Comparison of ENCODE assay signal across 28 mouse cellular contexts in the genomic region with DNA sequence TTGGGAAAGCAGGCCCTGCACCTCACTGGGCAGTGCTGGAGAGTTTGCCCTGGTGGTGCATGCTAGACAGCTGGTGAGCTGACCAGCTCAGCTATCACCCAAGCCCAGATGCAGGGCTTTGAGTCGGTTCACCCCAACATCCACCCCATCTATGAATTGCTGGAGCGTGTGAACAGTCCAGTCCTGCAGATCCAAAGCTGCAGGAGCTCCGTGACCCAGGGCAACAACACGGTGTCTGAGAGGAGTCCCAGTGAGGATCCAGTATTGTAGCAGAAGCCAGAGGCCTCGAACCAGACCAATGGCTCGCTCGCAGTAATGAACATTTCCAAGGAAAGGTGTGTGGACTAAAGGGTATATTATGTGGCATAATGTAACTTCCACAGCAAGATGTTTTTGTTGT.
"Had no signal": no experiment of that assay in that cellular context is flagged by ENCODE, and none has a peak within 500 bp of the region (broad histone marks: within the 10 kb centered on the region; RNA-seq: fewer than 3 reads in every experiment).

No protein-coding gene starts in this region.

- H3K9ac ChIP-seq: embryonic facial prominence, embryonic 12.5 days; embryonic facial prominence, embryonic 13.5 days; embryonic facial prominence, embryonic 15.5 days; forebrain, embryonic 12.5 days; forebrain, embryonic 13.5 days; forebrain, embryonic 15.5 days; forebrain, postnatal 0 days had no signal

- H3K27ac ChIP-seq: embryonic facial prominence, embryonic 10.5 days; embryonic facial prominence, embryonic 12.5 days; embryonic facial prominence, embryonic 13.5 days; embryonic facial prominence, embryonic 15.5 days; forebrain, embryonic 10.5 days; forebrain, embryonic 12.5 days; forebrain, embryonic 13.5 days; forebrain, embryonic 15.5 days; gastrocnemius, adult 2 months; heart, adult 2 months had no signal

- H3K9me3 ChIP-seq: embryonic facial prominence, embryonic 10.5 days; embryonic facial prominence, embryonic 12.5 days; embryonic facial prominence, embryonic 13.5 days; embryonic facial prominence, embryonic 15.5 days; forebrain, embryonic 10.5 days; forebrain, embryonic 12.5 days; forebrain, embryonic 13.5 days; forebrain, embryonic 15.5 days had no signal

- DNase-seq: cerebellum, adult 2 months; cerebellum, adult 8-10 months; cerebellum, adult 9-10 months; cerebellum, adult 9-11 months; cerebellum, postnatal 10 days; cerebellum, postnatal 14 days; cerebellum, postnatal 25 days; cerebellum, postnatal 36 days; embryo, embryonic 11 days; forebrain, postnatal 0 days; gastrocnemius, adult 2 months; gastrocnemius, postnatal 10 days; gastrocnemius, postnatal 14 days; gastrocnemius, postnatal 25 days; gastrocnemius, postnatal 36 days; heart, adult 18-20 months; heart, adult 2 months had no signal

- H3K27me3 ChIP-seq: embryonic facial prominence, embryonic 12.5 days had no signal

- H3K36me3 ChIP-seq: embryonic facial prominence, embryonic 10.5 days; embryonic facial prominence, embryonic 12.5 days; embryonic facial prominence, embryonic 13.5 days; embryonic facial prominence, embryonic 15.5 days; forebrain, embryonic 10.5 days; forebrain, embryonic 12.5 days; forebrain, embryonic 15.5 days had no signal

- H3K4me2 ChIP-seq: embryonic facial prominence, embryonic 12.5 days; embryonic facial prominence, embryonic 13.5 days; embryonic facial prominence, embryonic 15.5 days; forebrain, embryonic 12.5 days; forebrain, embryonic 13.5 days; forebrain, embryonic 15.5 days had no signal

- ATAC-seq: forebrain, embryonic 13.5 days; forebrain, embryonic 14.5 days; forebrain, embryonic 15.5 days; forebrain, embryonic 16.5 days; forebrain, postnatal 0 days had no signal

- H3K4me3 ChIP-seq: embryonic facial prominence, embryonic 10.5 days; embryonic facial prominence, embryonic 12.5 days; embryonic facial prominence, embryonic 13.5 days; embryonic facial prominence, embryonic 15.5 days; erythroblast, embryonic 14.5 days; forebrain, embryonic 10.5 days; forebrain, embryonic 12.5 days; forebrain, embryonic 13.5 days; forebrain, embryonic 15.5 days; gastrocnemius, adult 2 months; heart, adult 2 months had no signal

- H3K4me1 ChIP-seq: embryonic facial prominence, embryonic 10.5 days; embryonic facial prominence, embryonic 12.5 days; embryonic facial prominence, embryonic 13.5 days; embryonic facial prominence, embryonic 15.5 days; forebrain, embryonic 10.5 days; forebrain, embryonic 12.5 days; forebrain, embryonic 13.5 days; forebrain, embryonic 15.5 days had no signal
